Mouse (Mus musculus): ENCODE data around the gene Zcchc3. TPM values are rescaled to one million over a fixed set of nuclear protein-coding genes. Genes with fewer than 3 reads are reported as not detected.

The Zcchc3 gene
- total RNA-seq, 2 experiments from 2014 or later: 9.4 to 11.1 TPM

DNA sequence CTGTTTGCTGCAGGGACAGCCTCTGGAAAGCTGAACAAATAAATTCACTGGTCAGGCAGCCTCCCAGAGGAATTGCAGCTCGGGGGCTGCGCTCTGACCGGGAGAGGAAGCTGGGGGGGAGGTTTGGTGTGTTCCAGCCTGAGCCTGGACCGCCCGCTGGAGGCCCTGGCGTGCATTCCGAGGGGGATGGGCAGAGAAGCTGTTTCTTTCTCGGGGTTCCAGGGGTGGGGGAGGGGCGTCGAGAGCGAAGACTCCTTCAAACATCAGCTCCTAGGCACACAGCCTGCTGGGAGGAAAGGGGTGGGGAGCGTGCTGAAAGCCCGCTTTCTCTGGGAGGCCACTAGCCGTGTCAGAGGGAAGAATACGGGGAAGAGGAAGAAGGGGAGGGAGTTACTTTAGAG lies 3.9 kb downstream of the Zcchc3 start:
- peak; percentile 84 for DNase-seq

GRCm38 (mm10) chr2:152409781-152410180 lies 5.0 kb downstream of the Zcchc3 start:
- no peak for DNase-seq

GRCm38 (mm10) chr2:152406126-152406525 lies 8.7 kb downstream of the Zcchc3 start:
- peak; percentile 97 for DNase-seq

DNA sequence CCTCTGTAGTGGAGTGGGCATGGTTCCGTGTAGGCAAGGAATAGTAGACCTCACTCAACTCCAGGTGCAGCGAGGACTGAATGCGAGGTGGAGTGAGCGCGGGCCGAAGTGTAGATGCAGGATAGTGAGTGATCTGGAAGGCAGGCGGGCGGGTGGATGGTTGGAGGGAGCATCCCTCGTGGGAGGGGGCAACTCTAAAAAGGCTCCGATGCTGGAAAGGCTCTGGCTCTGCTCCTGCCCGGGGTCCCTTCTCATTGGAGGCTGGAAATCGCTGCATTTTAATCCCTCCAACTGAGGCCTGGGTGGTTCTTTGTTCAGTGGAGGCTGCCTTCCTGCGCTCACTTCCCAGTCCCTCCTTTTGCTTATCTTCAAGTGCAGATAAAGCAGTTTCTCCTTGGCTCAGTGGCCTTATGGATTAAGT lies 15.7 kb downstream of the Zcchc3 start:
- no peak for DNase-seq

DNA sequence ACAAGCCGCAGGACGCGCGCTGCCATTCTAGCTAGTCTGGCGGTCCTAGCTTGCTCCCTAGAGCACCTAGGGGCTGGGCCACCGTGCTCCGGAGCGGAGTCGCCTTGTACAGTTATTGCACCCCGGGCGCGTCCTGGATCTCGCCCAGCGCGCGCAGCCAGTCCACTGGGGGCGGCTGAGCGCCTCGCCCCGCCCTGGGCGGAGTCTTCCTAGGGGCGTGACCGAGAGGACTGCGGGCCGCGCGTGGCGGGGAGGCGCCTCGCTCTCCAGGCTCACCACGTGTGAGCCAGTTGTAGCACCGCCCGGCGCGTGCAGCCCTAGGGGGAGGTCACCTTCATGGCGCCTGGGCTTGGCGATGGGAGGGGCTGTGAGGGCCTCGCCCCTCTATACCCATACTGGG lies 16.1 kb downstream of the Zcchc3 start:
- peak; percentile 97 for DNase-seq

GRCm38 (mm10) chr2:152397680-152398435 lies 17.0 kb downstream of the Zcchc3 start, which contains the start of gene Sox12:
Gene Sox12, minus strand, starts transcription at chr2:152398063.
- peak; percentile 99 for DNase-seq

DNA sequence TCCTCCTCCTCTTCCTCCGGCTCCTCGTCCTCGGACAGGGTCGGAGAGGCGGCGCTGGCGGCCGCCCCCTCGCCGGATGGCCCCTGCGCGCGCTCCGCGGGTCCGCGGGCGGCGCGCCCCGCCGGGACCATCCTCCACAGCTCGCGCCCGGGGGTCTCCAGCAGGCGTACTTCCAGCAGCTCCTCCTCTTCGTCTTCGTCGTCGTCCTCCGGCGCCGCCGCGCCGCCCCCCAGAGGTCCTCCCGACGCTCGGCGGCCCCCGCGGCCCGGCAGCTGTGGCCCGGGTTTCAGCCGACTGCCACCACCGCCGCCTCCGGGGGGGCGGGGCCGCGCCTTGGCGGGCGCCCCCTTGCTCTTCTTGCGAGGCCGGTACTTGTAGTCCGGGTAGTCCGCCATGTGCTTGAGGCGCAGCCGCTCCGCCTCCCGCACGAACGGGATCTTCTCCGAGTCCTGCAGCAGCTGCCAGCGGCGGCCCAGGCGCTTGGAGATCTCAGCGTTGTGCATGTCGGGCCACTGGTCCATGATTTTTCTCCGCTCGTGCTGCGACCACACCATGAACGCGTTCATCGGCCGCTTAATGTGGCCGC lies 17.7 kb downstream of the Zcchc3 start:
- peak; percentile 88 for DNase-seq

- peak; percentile 91 for DNase-seq
Observed at GRCm38 (mm10) chr2:152396110-152397003, 18.5 kb downstream of the Zcchc3 start.

DNA sequence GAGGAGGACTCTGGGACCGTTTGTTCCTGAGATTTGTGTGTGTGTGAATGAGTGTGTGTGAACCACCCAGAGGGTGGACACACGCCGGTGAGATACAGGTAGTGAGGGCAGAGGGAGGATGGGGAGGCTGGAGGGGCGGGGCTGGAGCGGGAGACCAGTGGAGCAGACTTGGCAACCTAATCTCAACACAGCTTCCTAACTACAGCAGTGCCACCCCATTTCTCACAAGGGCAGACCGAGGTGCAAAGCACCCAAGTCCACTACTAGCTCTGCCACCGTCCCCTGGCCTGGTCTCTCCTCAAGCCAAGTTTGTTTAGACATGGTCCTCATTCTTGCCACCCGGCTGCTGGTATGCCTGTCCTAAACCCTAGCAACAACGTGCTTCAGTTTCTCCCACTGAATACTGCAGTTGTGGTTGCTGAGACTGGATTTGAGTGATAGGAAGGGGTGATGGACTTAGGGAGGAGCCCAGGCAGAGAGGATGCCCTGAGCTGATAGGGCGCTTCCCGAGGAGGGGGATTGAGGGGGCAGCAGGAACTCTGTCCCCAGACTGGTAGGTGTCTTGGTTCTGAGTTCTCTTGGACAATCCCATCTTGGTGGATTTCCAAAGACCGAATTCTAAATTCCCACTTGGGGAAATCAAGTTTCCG lies 19.4 kb downstream of the Zcchc3 start:
- DNase-seq: peak; percentile 24

DNA sequence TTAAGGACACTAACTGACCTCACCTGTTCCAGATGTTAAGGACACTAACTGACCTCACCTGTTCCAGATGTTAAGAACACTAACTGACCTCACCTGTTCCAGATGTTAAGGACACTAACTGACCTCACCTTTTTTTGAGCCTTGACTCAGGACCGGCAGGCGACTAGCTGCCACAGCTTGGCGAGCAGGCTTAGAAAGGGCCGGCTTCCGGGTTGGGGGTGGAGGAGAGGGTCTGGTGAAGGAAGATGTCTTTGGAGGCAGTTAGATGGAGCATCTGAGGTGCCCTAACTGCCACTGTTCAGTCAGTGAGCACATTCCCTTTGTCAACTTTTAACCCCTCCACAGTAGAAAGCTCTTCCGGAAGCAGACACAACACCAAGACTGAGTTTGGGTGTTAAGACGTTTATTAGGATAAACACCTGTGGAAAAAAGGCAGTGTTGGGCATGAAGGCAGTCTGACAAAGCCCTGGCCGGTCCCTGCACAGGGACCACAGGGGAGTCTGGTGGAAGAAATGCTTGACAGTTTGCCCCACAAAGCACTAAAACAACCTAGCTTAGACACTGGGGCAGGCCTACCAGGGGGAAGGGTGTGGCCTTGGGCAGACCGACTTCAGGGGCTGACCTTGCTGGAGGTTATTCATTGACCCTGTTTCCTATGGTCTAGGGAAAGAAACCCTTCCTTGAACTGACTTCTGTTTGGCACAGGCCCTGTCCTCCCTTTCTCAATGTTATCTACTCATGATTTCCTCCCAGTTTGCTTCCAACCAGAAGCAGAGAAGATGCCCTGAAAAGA lies 21.4 kb downstream of the Zcchc3 start:
- peak; percentile 32 for DNase-seq

DNA sequence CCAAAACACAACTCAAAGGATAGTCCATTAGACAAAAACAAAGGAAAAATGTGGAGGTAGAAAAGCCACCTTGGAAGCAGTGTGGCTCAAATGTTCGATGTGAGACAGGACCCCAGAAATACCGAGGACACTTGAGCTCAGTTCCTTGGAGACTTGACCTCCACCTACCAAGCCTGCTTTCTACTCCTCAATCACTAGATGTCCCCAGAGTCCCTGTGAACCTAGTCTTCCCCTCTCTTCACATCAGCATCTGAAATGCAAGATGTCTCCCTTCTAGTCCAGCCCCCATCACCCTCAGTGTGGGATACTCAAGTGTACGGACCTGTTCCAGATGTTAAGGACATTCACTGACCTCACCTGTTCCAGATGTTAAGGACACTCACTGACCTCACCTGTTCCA lies 22.0 kb downstream of the Zcchc3 start:
- DNase-seq: peak; percentile 42

DNA sequence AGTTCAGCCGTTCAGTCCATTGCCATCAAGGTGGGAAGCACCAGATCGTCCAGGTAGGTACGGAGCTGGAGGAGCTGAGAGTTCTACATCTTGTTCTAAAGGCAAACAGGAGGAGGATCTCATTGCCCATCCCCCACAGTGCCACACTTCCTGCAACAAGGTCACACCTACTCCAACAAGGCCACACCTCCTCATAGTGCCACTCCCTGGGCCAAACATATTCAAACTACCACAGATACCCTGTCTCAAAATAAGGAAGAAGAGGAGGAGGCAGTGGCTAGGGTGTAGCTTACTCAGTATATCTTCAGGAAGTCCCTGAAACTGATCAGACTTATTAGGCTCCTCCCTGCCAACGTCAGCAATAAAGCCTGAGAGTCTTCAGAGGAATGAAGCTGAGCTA lies 30.6 kb downstream of the Zcchc3 start:
- no peak for DNase-seq

DNA sequence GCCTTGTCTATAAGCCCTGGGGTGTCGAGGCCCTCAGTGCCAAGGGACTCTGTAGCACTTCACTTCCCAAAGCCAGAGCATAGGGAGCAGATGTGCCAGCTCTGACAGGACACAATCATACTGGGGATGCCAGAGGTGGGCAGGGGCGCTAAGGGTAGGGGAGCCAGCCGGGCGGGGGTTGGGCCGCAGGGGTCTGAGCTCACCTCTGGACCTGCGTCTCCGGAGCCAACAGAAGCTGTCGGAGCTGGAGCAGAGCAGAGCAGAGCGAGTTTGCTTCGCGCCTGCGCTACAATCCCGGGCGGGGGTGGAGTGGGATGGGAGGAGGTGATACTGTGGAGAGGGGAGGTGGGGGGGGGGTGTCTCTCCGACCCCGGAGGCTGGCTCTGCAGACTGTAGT lies 38.5 kb downstream of the Zcchc3 start, which contains the start of gene Nrsn2:
Gene Nrsn2 (minus strand): TSS at position 294 of the 397 bp plus-strand sequence.
- DNase-seq: no peak

GRCm38 (mm10) chr2:152375652-152376344 lies 39.0 kb downstream of the Zcchc3 start:
- DNase-seq: no peak

GRCm38 (mm10) chr2:152373547-152373946 lies 41.3 kb downstream of the Zcchc3 start:
- no peak for DNase-seq

- no peak for DNase-seq
Observed at GRCm38 (mm10) chr2:152372661-152373060, 42.2 kb downstream of the Zcchc3 start.

GRCm38 (mm10) chr2:152372104-152372503 lies 42.7 kb downstream of the Zcchc3 start:
- DNase-seq: no peak

DNA sequence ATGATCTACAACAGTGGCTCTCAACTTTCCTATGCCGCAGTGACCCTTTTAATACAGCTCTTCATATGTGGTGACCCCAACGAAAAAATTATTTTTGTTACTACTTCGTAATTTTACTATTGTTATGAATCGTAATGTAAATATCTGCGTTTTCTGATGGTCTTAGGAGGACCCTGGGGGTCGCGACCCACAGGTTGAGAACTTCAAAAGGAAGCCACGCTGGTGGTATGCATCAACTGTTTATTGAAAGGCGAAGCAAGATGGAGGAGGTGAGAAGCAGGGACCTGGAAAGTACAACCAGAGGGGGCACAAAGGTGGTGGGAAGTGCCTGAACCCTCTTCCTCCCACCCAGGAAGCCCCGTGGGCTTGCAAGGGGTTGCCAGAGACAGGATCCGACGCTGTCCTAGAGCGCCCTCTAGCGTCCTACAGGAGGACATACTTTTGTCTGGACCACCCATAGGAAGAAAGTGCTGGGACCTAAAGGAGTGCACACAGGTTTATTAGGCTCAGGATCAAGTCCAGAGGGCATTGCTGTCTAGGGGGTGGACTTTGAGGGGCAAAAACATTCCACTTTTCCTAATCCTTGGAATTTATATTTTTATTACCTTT lies 46.2 kb downstream of the Zcchc3 start:
- DNase-seq: peak; percentile 69

- no peak for DNase-seq
Observed at GRCm38 (mm10) chr2:152367917-152368316, 46.9 kb downstream of the Zcchc3 start.

All from adrenal gland, postnatal 10 days (tissue).